Mouse (Mus musculus): ENCODE measurements at regions not wholly inside any gene's neighbourhood (a gene's known extent, or its start where the extent isn't known, plus 50 kb on each side); places are given as distances from the start of the nearest gene placed in this dataset.

DNA sequence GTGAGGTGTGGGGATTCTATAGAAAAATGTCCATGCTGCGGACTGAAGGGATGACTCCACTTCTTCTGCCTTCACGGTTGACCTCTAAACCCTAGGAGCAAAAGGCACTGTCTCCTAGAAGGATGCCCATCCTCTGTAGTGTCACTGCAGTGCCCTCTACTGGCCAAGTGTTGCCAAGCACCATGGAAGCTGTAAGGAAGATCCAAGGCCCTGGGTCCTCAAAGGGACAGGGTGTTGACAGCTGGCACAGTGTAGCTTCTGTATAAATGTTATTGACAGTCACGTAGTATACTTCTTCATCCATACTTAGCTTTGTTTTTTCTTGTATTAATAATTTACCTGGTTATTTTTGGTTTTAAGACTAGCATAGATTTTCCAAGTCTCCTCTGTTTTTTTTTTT, 299.1 kb downstream of the Zfp706 start:
- TF ChIP-seq ZNF384 (IDR thresholded peaks at IDR 0.05; ENCODE audit: low read depth, low read length) (no peak), ZC3H11A (IDR thresholded peaks at IDR 0.05; ENCODE audit: borderline replicate concordance, low read depth, low read length) (no peak), CHD2 (IDR thresholded peaks at IDR 0.05; ENCODE audit: low read depth, low read length) (no peak), MAFK (IDR thresholded peaks at IDR 0.05; ENCODE audit: insufficient read depth, low read depth, low read length) (no peak)

Measured in ES-E14 (cell line).